Mouse (Mus musculus) liver, embryonic 12.5 days (tissue): ENCODE data around the gene Cd82. TPM values are rescaled to one million over a fixed set of nuclear protein-coding genes. Genes with fewer than 3 reads are reported as not detected.

Experiments
- ATAC-seq: fragments of 200-750 bp; cut with Nextera tagmentation; 2 replicates; pipeline ENCODE4 v1.8.0; 2017; ENCODE audit warnings: moderate number of reproducible peaks, mild to moderate bottlenecking, moderate library complexity
- H3K27ac ChIP-seq: fragments of 300-500 bp; sonication (generic); 2 replicates; pipeline ENCODE4 v1.5.1; 2016; ENCODE audit warnings: mild to moderate bottlenecking
- H3K27me3 ChIP-seq: fragments of 300-500 bp; sonication (generic); replicated peaks from 2 replicates; pipeline ENCODE4 v1.6.1; 2016; ENCODE audit warnings: mild to moderate bottlenecking, moderate library complexity
- H3K36me3 ChIP-seq: fragments of 300-500 bp; sonication (generic); 2 replicates; pipeline ENCODE4 v1.6.1; 2016; ENCODE audit warnings: mild to moderate bottlenecking, moderate library complexity
- H3K4me1 ChIP-seq: fragments of 300-500 bp; sonication (generic); 2 replicates; pipeline ENCODE4 v1.6.1; 2016
- H3K4me2 ChIP-seq: fragments of 300-500 bp; sonication (generic); 2 replicates; pipeline ENCODE4 v1.6.1; 2016; ENCODE audit warnings: mild to moderate bottlenecking, moderate library complexity
- H3K4me3 ChIP-seq: fragments of 300-500 bp; sonication (generic); 2 replicates; pipeline ENCODE4 v1.5.1; 2016; ENCODE audit warnings: mild to moderate bottlenecking, moderate library complexity
- H3K9ac ChIP-seq: fragments of 300-500 bp; sonication (generic); 2 replicates; pipeline ENCODE4 v1.6.1; 2016; ENCODE audit warnings: mild to moderate bottlenecking, moderate library complexity
- H3K9me3 ChIP-seq: fragments of 300-500 bp; sonication (generic); replicated peaks from 2 replicates; pipeline ENCODE4 v1.6.1; 2016; ENCODE audit warnings: mild to moderate bottlenecking, moderate library complexity
- WGBS: fragments of 180-500 bp; shearing (Covaris S2); methylation state at CpG from one replicate; pipeline ENCODE4 v1.1.7; 2016; ENCODE audit not compliant: insufficient replicate concordance; 5-methylcytosine and 5-hydroxymethylcytosine counted together
- polyA plus RNA-seq: library from polyadenylated mRNA; unstranded; fragments of >200 nt; fragmentation: Nextera tagmentation; extraction: Ambion mirVana; gene quantifications from 2 replicates; pipeline ENCODE4 v1.2.1, GENCODE M21; 2016

Cd82 gene
- polyA plus RNA-seq, 1 experiment from 2014 or later: 46.2 TPM

GRCm38 (mm10) chr2:93421320-93421719 is 41.6 kb downstream of the Cd82 start:
- Histone ChIP-seq H3K36me3 (peaks cover 20% of the 10 kb centered on the region), H3K4me2 (no peak overlapping the region), H3K9me3 (no peaks in the 10 kb centered on the region), H3K27ac (no peak overlapping the region), H3K4me1 (peaks cover 7% of the 10 kb centered on the region; the same call in 1 of the 2 replicates), H3K4me3 (no peak overlapping the region), H3K9ac (no peak overlapping the region), H3K27me3 (peaks cover 14% of the 10 kb centered on the region; the same call in 1 of the 2 replicates)
- peak; percentile 31; the same call in 1 of the 2 replicates for ATAC-seq
- WGBS: 21% methylated on average over 7 of the region's 7 CpGs

- no peak overlapping the region for H3K4me2 ChIP-seq
- no peak overlapping the region for H3K4me3 ChIP-seq
- H3K27ac ChIP-seq: no peak overlapping the region
- peaks cover 20% of the 10 kb centered on the region for H3K36me3 ChIP-seq
- 0 out of 2 replicates have a peak, but pooled peaks cover 14% of the 10 kb centered on the region for H3K27me3 ChIP-seq
- no peaks in the 10 kb centered on the region for H3K9me3 ChIP-seq
- no peak for ATAC-seq
- H3K9ac ChIP-seq: no peak overlapping the region
- WGBS: 75% methylated on average over 12 of the region's 12 CpGs
- H3K4me1 ChIP-seq: peaks cover 7% of the 10 kb centered on the region; the same call in 1 of the 2 replicates
Observed at GRCm38 (mm10) chr2:93419971-93420370, 43.0 kb downstream of the Cd82 start.

- Histone ChIP-seq H3K27me3 (0 out of 2 replicates have a peak, but pooled peaks cover 14% of the 10 kb centered on the region), H3K9me3 (no peaks in the 10 kb centered on the region), H3K4me2 (no peak overlapping the region), H3K27ac (no peak overlapping the region), H3K36me3 (peaks cover 20% of the 10 kb centered on the region), H3K9ac (no peak overlapping the region), H3K4me1 (peaks cover 7% of the 10 kb centered on the region; the same call in 1 of the 2 replicates), H3K4me3 (no peak overlapping the region)
- ATAC-seq: peak; percentile 28; the same call in 1 of the 2 replicates
- WGBS: 7% methylated on average over 8 of the region's 8 CpGs
Observed at GRCm38 (mm10) chr2:93418396-93418795, 44.5 kb downstream of the Cd82 start.

- H3K4me3 ChIP-seq: no peak overlapping the region
- 68% methylated on average over 12 of the region's 12 CpGs for WGBS
- H3K4me1 ChIP-seq: peaks cover 9% of the 10 kb centered on the region; the same call in 1 of the 2 replicates
- H3K27ac ChIP-seq: no peak overlapping the region
- ATAC-seq: no peak
- H3K36me3 ChIP-seq: peaks cover 20% of the 10 kb centered on the region
- H3K9ac ChIP-seq: no peak overlapping the region
- H3K4me2 ChIP-seq: no peak overlapping the region
- H3K27me3 ChIP-seq: 0 out of 2 replicates have a peak, but pooled peaks cover 14% of the 10 kb centered on the region
- H3K9me3 ChIP-seq: no peaks in the 10 kb centered on the region
Observed at GRCm38 (mm10) chr2:93416874-93417709, 45.8 kb downstream of the Cd82 start.

GRCm38 (mm10) chr2:93415281-93415680 is 47.7 kb downstream of the Cd82 start:
- Histone ChIP-seq H3K27me3 (0 out of 2 replicates have a peak, but pooled peaks cover 9% of the 10 kb centered on the region), H3K36me3 (peaks cover 11% of the 10 kb centered on the region), H3K4me3 (no peak overlapping the region), H3K9ac (no peak overlapping the region), H3K4me1 (peaks cover 10% of the 10 kb centered on the region; the same call in 1 of the 2 replicates), H3K9me3 (no peaks in the 10 kb centered on the region), H3K27ac (no peak overlapping the region), H3K4me2 (no peak overlapping the region)
- ATAC-seq: 0 out of 2 replicates have a peak, but pooled peaks have one; percentile 36
- 40% methylated on average over 5 of the region's 5 CpGs for WGBS

- WGBS: 67% methylated on average over 9 of the region's 9 CpGs
- Histone ChIP-seq H3K9ac (no peak overlapping the region), H3K9me3 (no peaks in the 10 kb centered on the region), H3K4me2 (no peak overlapping the region), H3K4me3 (no peak overlapping the region), H3K4me1 (peaks cover 10% of the 10 kb centered on the region; the same call in 1 of the 2 replicates), H3K36me3 (peaks cover 2% of the 10 kb centered on the region; the same call in 1 of the 2 replicates), H3K27me3 (0 out of 2 replicates have a peak, but pooled peaks cover 4% of the 10 kb centered on the region), H3K27ac (no peak overlapping the region)
- ATAC-seq: no peak
Observed at GRCm38 (mm10) chr2:93414163-93414562, 48.8 kb downstream of the Cd82 start.

GRCm38 (mm10) chr2:93413367-93414014 is 49.4 kb downstream of the Cd82 start:
- no peaks in the 10 kb centered on the region for H3K9me3 ChIP-seq
- no peak overlapping the region for H3K4me3 ChIP-seq
- H3K27me3 ChIP-seq: 0 out of 2 replicates have a peak, but pooled peaks cover 9% of the 10 kb centered on the region
- H3K4me2 ChIP-seq: no peak overlapping the region
- H3K9ac ChIP-seq: no peak overlapping the region
- H3K4me1 ChIP-seq: peaks cover 10% of the 10 kb centered on the region; the same call in 1 of the 2 replicates
- no peak for ATAC-seq
- 48% methylated on average over 7 of the region's 7 CpGs for WGBS
- no peaks in the 10 kb centered on the region for H3K36me3 ChIP-seq
- no peak overlapping the region for H3K27ac ChIP-seq

GRCm38 (mm10) chr2:93412101-93412500 is 50.8 kb downstream of the Cd82 start:
- 41% methylated on average over 4 of the region's 4 CpGs for WGBS
- Histone ChIP-seq H3K27me3 (0 out of 2 replicates have a peak, but pooled peaks cover 16% of the 10 kb centered on the region), H3K4me1 (peaks cover 10% of the 10 kb centered on the region; the same call in 1 of the 2 replicates), H3K4me3 (no peak overlapping the region), H3K9ac (no peak overlapping the region), H3K9me3 (no peaks in the 10 kb centered on the region), H3K4me2 (no peak overlapping the region), H3K27ac (no peak overlapping the region), H3K36me3 (no peaks in the 10 kb centered on the region)
- ATAC-seq: no peak; the same call in 1 of the 2 replicates

- 41% methylated on average over 12 of the region's 12 CpGs for WGBS
- Histone ChIP-seq H3K4me1 (0 out of 2 replicates have a peak, but pooled peaks cover 3% of the 10 kb centered on the region), H3K4me2 (no peak overlapping the region), H3K4me3 (no peak overlapping the region), H3K27me3 (0 out of 2 replicates have a peak, but pooled peaks cover 18% of the 10 kb centered on the region), H3K36me3 (no peaks in the 10 kb centered on the region), H3K9me3 (no peaks in the 10 kb centered on the region), H3K9ac (no peak overlapping the region), H3K27ac (no peak overlapping the region)
- no peak for ATAC-seq
Observed at GRCm38 (mm10) chr2:93410899-93411570, 51.9 kb downstream of the Cd82 start.

GRCm38 (mm10) chr2:93405017-93405425 is 57.9 kb downstream of the Cd82 start:
- WGBS: 57% methylated on average over 7 of the region's 7 CpGs

GRCm38 (mm10) chr2:93404169-93404568 is 58.8 kb downstream of the Cd82 start:
- ATAC-seq: no peak
- Histone ChIP-seq H3K4me2 (no peak overlapping the region), H3K27me3 (0 out of 2 replicates have a peak, but pooled peaks cover 17% of the 10 kb centered on the region), H3K9me3 (no peaks in the 10 kb centered on the region), H3K36me3 (no peaks in the 10 kb centered on the region), H3K4me3 (no peak overlapping the region), H3K27ac (no peak overlapping the region), H3K9ac (no peak overlapping the region), H3K4me1 (no peaks in the 10 kb centered on the region)
- WGBS: 33% methylated on average over 4 of the region's 4 CpGs

More at GRCm38 (mm10) chr2:93405017-93405425, 57.9 kb downstream of the Cd82 start:
- no peaks in the 10 kb centered on the region for H3K9me3 ChIP-seq
- no peaks in the 10 kb centered on the region for H3K36me3 ChIP-seq
- no peak overlapping the region for H3K27ac ChIP-seq
- H3K4me3 ChIP-seq: no peak overlapping the region
- ATAC-seq: no peak
- H3K27me3 ChIP-seq: 0 out of 2 replicates have a peak, but pooled peaks cover 17% of the 10 kb centered on the region
- no peak overlapping the region for H3K4me2 ChIP-seq
- no peak overlapping the region for H3K9ac ChIP-seq
- no peaks in the 10 kb centered on the region for H3K4me1 ChIP-seq
